Mouse (Mus musculus) myocyte (in vitro differentiated cells): ENCODE data around the gene Ankrd33.

Experiments used
- CEBPB ChIP-seq: IDR thresholded peaks from 2 replicates; pipeline ENCODE4 v1.6.1; 2011; ENCODE audit warnings: mild to moderate bottlenecking, moderate library complexity; ENCODE audit not compliant: poor library complexity, insufficient read depth, severe bottlenecking
- E2F4 ChIP-seq: IDR thresholded peaks from one replicate; pipeline ENCODE4 v1.6.1; 2011; ENCODE audit warnings: mild to moderate bottlenecking, control low read depth, moderate library complexity; ENCODE audit not compliant: insufficient read depth
- MAX ChIP-seq: IDR thresholded peaks from one replicate; pipeline ENCODE4 v1.6.1; 2011; ENCODE audit warnings: low read depth, mild to moderate bottlenecking, control low read depth
- MYOD1 ChIP-seq, 3 experiments: IDR thresholded peaks; one replicate each; pipeline ENCODE4 v1.6.1; 2011; ENCODE audit warnings: control low read depth in 2 of 3, low read depth in 2 of 3, mild to moderate bottlenecking in 2 of 3, moderate library complexity in 1 of 3; ENCODE audit not compliant: insufficient read length in 2 of 3, control insufficient read depth in 1 of 3
- MYOG ChIP-seq, 3 experiments: IDR thresholded peaks; one replicate each; pipeline ENCODE4 v1.6.1; 2011; ENCODE audit warnings: control low read depth in 2 of 3, low read depth in 2 of 3, mild to moderate bottlenecking in 2 of 3; ENCODE audit not compliant: insufficient read length in 2 of 3, control insufficient read depth in 1 of 3, insufficient read depth in 1 of 3
- POLR2A ChIP-seq: IDR thresholded peaks from one replicate; pipeline ENCODE4 v1.6.1; 2011; ENCODE audit warnings: low read depth, mild to moderate bottlenecking, control low read depth, moderate library complexity; ENCODE audit not compliant: insufficient read length
- POLR2AphosphoS2 ChIP-seq: IDR thresholded peaks from one replicate; pipeline ENCODE4 v1.6.1; 2011; ENCODE audit warnings: low read depth, control low read depth; ENCODE audit not compliant: insufficient read length
- SRF ChIP-seq: IDR thresholded peaks from one replicate; pipeline ENCODE4 v1.6.1; 2011; ENCODE audit warnings: low read depth; ENCODE audit not compliant: control insufficient read depth, insufficient read length
- TCF12 ChIP-seq: IDR thresholded peaks from one replicate; pipeline ENCODE4 v1.6.1; 2011; ENCODE audit warnings: mild to moderate bottlenecking, control low read depth; ENCODE audit not compliant: poor library complexity, insufficient read depth, severe bottlenecking

GRCm38 (mm10) chr15:101137455-101137854 lies 21.9 kb downstream of the Ankrd33 start:
- TF ChIP-seq POLR2A (no peak), E2F4 (no peak), POLR2AphosphoS2 (no peak), MAX (no peak), MYOG (IDR thresholded peaks at IDR 0.05; ENCODE audit: control insufficient read depth in 1 of 3, insufficient read depth in 1 of 3, insufficient read length in 2 of 3, low read depth in 2 of 3) (no peak), SRF (no peak), MYOD1 (IDR thresholded peaks at IDR 0.05; ENCODE audit: control insufficient read depth in 1 of 3, insufficient read length in 2 of 3, low read depth in 2 of 3) (no peak), TCF12 (no peak), CEBPB (no peak)
